Mouse (Mus musculus): ENCODE results near the gene Tmco1. TPM values are rescaled to one million over a fixed set of nuclear protein-coding genes. Genes with fewer than 3 reads are reported as not detected.

The Tmco1 gene
- polyA plus RNA-seq, 1 experiment from 2014 or later, result 80.1 TPM

DNA sequence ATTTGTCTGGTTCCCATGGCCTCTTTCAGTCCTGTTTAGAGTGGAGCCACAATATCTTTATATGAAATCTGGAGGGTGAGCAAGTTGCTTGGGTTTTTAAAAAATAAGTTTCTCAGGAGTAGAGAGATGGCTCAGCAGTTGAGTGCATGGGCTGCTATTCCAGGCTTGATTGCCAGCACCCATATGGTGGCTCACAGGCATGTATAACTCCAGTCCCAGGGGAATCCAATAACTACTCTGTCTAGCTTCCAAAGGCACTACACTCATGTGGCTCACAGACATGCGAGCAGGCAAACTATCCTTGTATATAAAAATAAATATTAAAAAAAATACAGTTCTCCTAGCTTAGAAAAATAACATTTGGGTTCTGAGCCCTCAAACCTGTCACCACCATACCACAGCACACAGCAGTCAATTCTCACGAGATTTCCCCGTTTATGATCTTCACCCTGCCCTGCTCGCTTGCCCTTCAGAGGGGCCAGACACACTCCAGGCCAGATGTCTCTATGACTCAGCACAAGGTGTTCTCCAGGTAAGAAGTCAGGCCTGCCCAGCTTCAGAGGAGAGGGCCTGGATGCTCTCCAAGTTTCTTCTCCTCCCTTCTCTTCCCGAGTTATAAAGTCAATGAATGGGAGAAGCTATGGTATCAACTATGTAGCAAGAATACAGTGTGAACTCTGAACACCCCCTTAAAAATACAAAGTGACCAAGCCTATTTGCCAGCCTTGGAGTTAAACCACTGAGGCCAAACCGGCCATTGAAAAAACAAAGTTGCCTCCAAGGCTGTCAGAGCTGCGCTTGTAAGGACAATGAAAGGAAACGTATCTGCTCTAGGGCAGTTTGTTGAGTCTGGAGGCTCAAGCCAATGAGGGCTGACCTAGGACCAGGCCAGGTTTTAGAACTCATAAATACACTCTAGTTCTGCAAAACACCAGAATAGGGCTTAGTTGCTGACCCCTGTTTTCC is 73.2 kb downstream of the Tmco1 start:
- no peak overlapping the region for H3K4me2 ChIP-seq (replicated peaks)
- H3K9ac ChIP-seq (replicated peaks), result no peak overlapping the region
- peaks cover 8% of the 10 kb centered on the region for H3K4me1 ChIP-seq
- WGBS, result 87% methylated on average over 8 of the region's 8 CpGs
- H3K9me3 ChIP-seq, result no peaks in the 10 kb centered on the region
- no peak overlapping the region for H3K27ac ChIP-seq (replicated peaks)
- H3K27me3 ChIP-seq, result peaks cover 7% of the 10 kb centered on the region; the same call in 1 of the 2 replicates
- peaks cover 12% of the 10 kb centered on the region; the same call in 1 of the 2 replicates for H3K36me3 ChIP-seq
- no peak for ATAC-seq (ENCODE audit: low FRiP score, low read depth)
- no peak overlapping the region for H3K4me3 ChIP-seq

DNA sequence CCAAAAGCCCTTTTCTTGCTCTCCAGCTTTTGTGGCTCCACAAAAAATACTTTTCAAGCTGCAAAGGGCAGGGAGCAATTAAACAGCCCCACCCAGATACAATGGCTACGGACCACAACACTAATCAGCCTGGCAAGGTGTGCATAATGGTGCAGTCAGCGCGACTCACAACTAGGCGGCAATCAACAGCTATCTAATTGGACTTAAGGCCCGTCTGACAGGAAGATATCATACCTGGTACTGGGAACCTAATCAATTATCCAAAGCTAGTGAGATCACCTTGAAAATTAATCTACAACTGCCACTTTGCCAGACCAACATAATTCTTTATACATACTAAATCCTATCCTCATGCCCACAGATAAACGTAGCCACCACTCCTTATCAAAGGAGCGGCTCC is 74.1 kb downstream of the Tmco1 start:
- Histone ChIP-seq H3K27me3 (peaks cover 13% of the 10 kb centered on the region; the same call in 1 of the 2 replicates), H3K27ac (replicated peaks) (no peak overlapping the region), H3K9ac (replicated peaks) (no peak overlapping the region), H3K4me1 (peaks cover 8% of the 10 kb centered on the region), H3K36me3 (0 out of 2 replicates have a peak, but pooled peaks cover 2% of the 10 kb centered on the region), H3K9me3 (no peaks in the 10 kb centered on the region), H3K4me2 (replicated peaks) (no peak overlapping the region), H3K4me3 (no peak overlapping the region)
- no peak for ATAC-seq (ENCODE audit: low FRiP score, low read depth)
- WGBS, result 90% methylated on average over 7 of the region's 7 CpGs

DNA sequence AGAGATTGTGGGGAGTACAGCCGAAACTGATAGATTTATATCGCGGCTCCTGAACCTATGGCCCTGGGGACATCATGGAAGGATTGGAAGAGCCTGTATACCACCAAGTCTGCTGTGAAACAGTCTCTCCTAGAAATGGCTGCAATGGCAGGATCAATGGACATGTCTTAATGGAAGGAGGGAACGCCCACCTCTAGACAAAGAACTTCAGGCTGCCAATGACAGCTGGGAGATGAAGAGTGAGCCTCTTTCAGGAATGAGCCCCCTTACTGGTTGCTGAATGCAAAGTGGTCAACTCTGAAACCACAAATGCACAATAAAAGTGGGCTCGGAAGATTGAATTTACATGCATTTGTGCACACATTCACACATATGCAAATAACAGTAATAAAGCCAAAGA is 74.6 kb downstream of the Tmco1 start:
- Histone ChIP-seq H3K36me3 (no peaks in the 10 kb centered on the region), H3K27me3 (peaks cover 13% of the 10 kb centered on the region; the same call in 1 of the 2 replicates), H3K4me2 (replicated peaks) (no peak overlapping the region), H3K9ac (replicated peaks) (no peak overlapping the region), H3K27ac (replicated peaks) (no peak overlapping the region), H3K9me3 (no peaks in the 10 kb centered on the region), H3K4me3 (no peak overlapping the region), H3K4me1 (peaks cover 8% of the 10 kb centered on the region)
- no peak for ATAC-seq (ENCODE audit: low FRiP score, low read depth)
- WGBS, result 79% methylated on average over 5 of the region's 5 CpGs

DNA sequence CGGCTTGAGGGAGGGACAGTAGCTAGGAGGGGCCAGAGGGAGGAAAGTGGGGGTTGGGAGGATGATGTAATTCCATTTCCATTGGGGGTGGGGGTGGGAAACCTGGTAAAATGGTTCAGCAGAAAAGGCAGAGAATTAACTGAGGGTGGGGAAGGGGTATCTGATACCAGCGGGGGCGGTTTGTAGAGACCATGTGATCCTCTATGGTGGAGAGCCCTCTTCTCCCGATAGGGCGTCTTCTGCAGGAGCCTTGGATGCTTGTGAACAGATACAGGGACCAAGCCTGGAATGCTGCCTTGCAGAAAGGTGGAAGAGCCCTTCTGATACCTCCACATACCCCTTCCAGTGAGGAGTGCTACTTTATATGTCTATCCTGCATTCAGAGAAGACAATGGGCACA is 75.0 kb downstream of the Tmco1 start:
- no peak for ATAC-seq (ENCODE audit: low FRiP score, low read depth)
- H3K4me3 ChIP-seq, result no peak overlapping the region
- peaks cover 13% of the 10 kb centered on the region; the same call in 1 of the 2 replicates for H3K27me3 ChIP-seq
- peaks cover 8% of the 10 kb centered on the region for H3K4me1 ChIP-seq
- H3K36me3 ChIP-seq, result no peaks in the 10 kb centered on the region
- no peak overlapping the region for H3K27ac ChIP-seq (replicated peaks)
- no peak overlapping the region for H3K4me2 ChIP-seq (replicated peaks)
- 88% methylated on average over 5 of the region's 5 CpGs for WGBS
- H3K9ac ChIP-seq (replicated peaks), result no peak overlapping the region
- no peaks in the 10 kb centered on the region for H3K9me3 ChIP-seq

Small RNAs within 50 kb of the gene (microRNA-seq; reads per million reads assigned to microRNA genes)
- gene Gm25911, result 1.6 reads per million
- gene Mir6347, result not detected

Other genes starting within 250 kb of the Tmco1 start
- 107 and 110 TPM in 2 replicates for gene Uck2, start 23.1 kb upstream of the Tmco1 start, polyA plus RNA-seq (2016; fragmentation: Nextera tagmentation; extraction: Ambion mirVana)
- 31.4 and 35.4 TPM in 2 replicates for gene Aldh9a1, start 41.6 kb downstream of the Tmco1 start, polyA plus RNA-seq (2016; fragmentation: Nextera tagmentation; extraction: Ambion mirVana)
- 47.3 and 48.8 TPM in 2 replicates for gene Mgst3, start 85.5 kb downstream of the Tmco1 start, polyA plus RNA-seq (2016; fragmentation: Nextera tagmentation; extraction: Ambion mirVana)
- not detected in 2 replicates for gene Lrrc52, start 158.4 kb downstream of the Tmco1 start, polyA plus RNA-seq (2016; fragmentation: Nextera tagmentation; extraction: Ambion mirVana)